Mouse (Mus musculus) bone marrow, adult 2 months (tissue): ENCODE measurements around the gene Jag1.

Source experiments
- CTCF ChIP-seq: fragments of 200-500 bp; IDR thresholded peaks from 2 replicates; pipeline ENCODE4 v1.5.1; 2011; ENCODE audit warnings: low read length, control low read depth; ENCODE audit not compliant: control insufficient read depth, insufficient read depth
- POLR2A ChIP-seq: fragments of 200-500 bp; IDR thresholded peaks from 2 replicates; pipeline ENCODE4 v1.6.1; 2011; ENCODE audit warnings: low read depth, mild to moderate bottlenecking, control low read depth, low read length, borderline replicate concordance; ENCODE audit not compliant: control insufficient read depth

GRCm38 (mm10) chr2:137138063-137138462 is 21.6 kb upstream of the Jag1 start:
- no peak for TF ChIP-seq CTCF
- no peak for TF ChIP-seq POLR2A
